Mouse (Mus musculus) right cerebral cortex, postnatal 14 days (tissue): ENCODE data around the gene Hexim1.

Source experiments
- DNase-seq: peaks from one replicate; pipeline ENCODE4 v3.0.0; 2022

The Hexim1 gene

DNA sequence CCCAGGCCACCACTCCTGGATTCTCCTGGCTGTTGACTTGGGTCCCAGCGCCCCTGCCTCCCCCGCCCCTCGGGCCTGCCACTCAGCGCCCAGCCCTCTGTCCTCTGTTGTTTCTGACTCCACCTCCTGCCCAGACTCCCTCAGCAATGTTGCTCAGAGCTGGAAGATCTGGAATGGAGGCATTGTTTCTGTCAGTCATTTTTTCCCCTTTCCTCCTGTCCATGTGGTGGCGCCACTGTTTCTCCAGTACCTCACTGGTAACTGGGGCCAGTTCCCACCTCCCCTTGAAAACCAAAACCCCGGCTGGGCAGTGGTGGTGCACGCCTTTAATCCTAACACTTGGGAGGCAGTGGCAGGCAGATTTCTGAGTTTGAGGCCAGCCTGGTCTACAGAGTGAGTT, 45.4 kb downstream of the Hexim1 start:
- no peak for DNase-seq

DNA sequence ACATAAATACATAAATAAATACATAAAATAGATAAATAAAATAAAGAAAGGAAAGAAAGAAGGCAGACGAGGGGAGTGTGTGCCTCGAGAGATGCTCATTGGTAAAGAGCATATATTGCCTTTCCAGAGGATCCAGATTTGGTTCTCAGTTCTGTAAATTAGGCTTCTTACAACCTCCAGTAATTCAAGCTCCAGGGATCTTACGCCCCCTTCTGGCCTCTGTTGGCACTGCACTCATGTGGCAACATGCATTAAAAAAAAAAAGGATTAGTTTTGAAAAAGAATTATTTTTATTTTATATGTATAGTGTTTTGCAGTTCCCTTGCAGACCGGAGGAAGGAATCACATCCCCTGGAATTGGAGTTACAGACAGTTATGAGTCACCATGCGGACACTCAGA, 46.1 kb downstream of the Hexim1 start:
- DNase-seq, result no peak

DNA sequence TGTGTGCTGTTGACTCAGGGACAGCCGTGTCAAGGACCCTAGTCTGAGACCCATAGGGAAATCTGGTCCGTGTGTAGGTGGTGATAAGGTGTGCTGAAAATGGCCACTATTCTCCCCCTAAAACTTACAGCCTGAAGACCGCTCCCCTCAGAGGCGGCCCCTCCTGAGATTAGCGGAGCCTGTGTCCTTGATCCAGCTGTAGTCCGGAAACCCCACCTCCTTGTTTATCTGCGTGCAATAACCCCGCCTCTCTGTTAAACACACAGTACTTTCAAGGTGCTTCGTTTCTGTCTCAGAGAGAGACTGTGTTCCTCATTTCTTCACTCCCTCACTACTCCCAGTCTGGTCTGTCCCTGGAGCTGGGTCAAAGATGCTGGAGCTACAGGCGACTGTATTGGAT, 48.4 kb downstream of the Hexim1 start:
- no peak for DNase-seq

DNA sequence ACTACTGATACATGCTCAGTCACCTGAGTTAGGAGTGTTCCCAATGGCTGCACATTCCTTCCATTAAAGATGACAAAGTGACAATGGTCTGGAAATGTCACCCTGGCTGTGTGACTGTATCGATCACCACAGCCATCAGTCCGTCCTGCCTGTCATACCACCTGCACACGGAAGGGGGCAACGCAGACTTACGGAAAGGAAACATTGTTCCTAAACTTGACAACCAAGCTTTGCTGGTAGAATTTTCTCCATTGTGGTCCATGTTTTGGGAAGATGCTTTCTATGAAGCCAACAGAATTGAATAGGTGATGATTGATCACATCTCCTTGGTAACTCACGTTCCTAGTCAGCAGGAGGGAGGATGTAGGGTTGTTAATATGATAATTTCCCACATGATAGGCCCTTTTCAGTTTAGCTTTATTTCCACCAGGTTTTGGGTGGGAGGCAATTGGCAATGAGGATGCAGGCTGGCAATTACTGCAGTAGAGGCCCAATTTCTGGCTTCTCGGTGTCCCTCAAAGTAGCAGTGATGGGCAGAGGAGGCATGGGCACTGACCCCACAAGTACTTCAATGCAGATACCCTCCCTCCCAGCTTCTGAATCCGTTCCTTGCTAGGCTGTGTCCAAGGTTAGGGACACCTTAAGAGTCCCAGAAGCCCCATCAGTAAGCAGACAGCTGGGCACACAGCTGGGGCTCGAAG, 52.8 kb downstream of the Hexim1 start:
- peak; percentile 62 for DNase-seq
